In the genomic region with DNA sequence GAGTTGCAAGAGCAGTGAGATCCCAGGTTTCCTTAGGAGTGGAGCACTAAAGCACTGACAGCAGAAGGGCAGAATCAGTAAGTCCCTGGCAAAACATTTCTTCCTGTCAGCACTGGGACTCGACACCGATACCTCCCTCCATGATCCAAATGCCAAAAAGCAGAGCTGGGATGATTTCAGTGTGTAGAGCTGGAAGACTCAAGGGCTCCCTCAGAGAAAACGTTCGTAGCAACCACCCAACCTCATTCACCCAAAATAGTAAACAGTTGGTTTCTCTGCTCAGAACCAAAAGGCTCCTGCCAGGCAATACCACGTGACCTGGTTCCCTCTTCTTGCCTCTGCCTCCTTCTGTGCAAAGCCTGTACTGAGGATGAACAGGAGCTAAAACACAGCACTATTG, we compare ENCODE assay signal across 11 mouse cellular contexts.
DNase-seq lines count a peak whose midpoint lies in the region; ATAC-seq and TF ChIP-seq lines count a peak whose summit lies in the region.
"Had no signal": no experiment of that assay in that cellular context is flagged by ENCODE, and none has a peak within 500 bp of the region (broad histone marks: within the 10 kb centered on the region; RNA-seq: fewer than 3 reads in every experiment).

No protein-coding gene starts in this region.

- DNase-seq in right cerebral cortex, adult 2 months (ENCODE audit: low spot score in 2 of 2) = peak; percentile 38 to 46
- DNase-seq in right cerebral cortex, postnatal 4 days = no peak
- peak; percentile 84 for DNase-seq in gastrocnemius, adult 2 months
- peak; percentile 68 for DNase-seq in heart, postnatal 0 days (ENCODE audit: low spot score)
- DNase-seq in right cerebral cortex, postnatal 25 days = peak; percentile 33
- no peak for DNase-seq in kidney, adult 2 months
- no peak for DNase-seq in ovary, postnatal 14 days (ENCODE audit: low spot score)
- no peak for DNase-seq in embryo, embryonic 10 days (ENCODE audit: low spot score)
- DNase-seq: adrenal gland, postnatal 25 days had no signal

- no peak for TF ChIP-seq EP300 in heart, postnatal 0 days (IDR thresholded peaks at IDR 0.05; ENCODE audit: low read depth)

- peak; percentile 79 for ATAC-seq in heart, postnatal 0 days (ENCODE audit: insufficient read depth, low read depth)
- ATAC-seq: intestine, postnatal 0 days had no signal

- WGBS in heart, postnatal 0 days = 22% methylated on average over 5 of the region's 5 CpGs
- WGBS in kidney, adult 2 months = 66% methylated on average over 5 of the region's 5 CpGs

- TF ChIP-seq CTCF in gastrocnemius, adult 2 months (IDR thresholded peaks at IDR 0.05) = no peak
- no peak for TF ChIP-seq CTCF in heart, postnatal 0 days (IDR thresholded peaks at IDR 0.05; ENCODE audit: low read depth)
- no peak for TF ChIP-seq CTCF in kidney, adult 2 months (conservative IDR thresholded peaks at IDR 0.05; ENCODE audit: insufficient read depth, insufficient read length, low read depth, low read length)

- peak overlapping the region; percentile 96 for H3K27ac ChIP-seq in gastrocnemius, adult 2 months
- H3K27ac ChIP-seq in heart, postnatal 0 days (ENCODE audit: low read depth) = no peak overlapping the region
- H3K27ac ChIP-seq in kidney, adult 2 months (ENCODE audit: insufficient read depth, low read depth, low read length) = no peak overlapping the region
- H3K27ac ChIP-seq: macrophage had no signal

- no peak for TF ChIP-seq POLR2A in kidney, adult 2 months (IDR thresholded peaks at IDR 0.05; ENCODE audit: low read depth, low read length)

- no peak overlapping the region for H3K9ac ChIP-seq in heart, postnatal 0 days (replicated peaks; ENCODE audit: low read depth, low read length)

- peaks cover 10% of the 10 kb centered on the region for H3K27me3 ChIP-seq in heart, postnatal 0 days (ENCODE audit: control insufficient read depth, insufficient read depth, low read length)
- no peaks in the 10 kb centered on the region for H3K27me3 ChIP-seq in kidney, adult 2 months (replicated peaks; ENCODE audit: control insufficient read depth, insufficient read depth, low read length)

- H3K4me1 ChIP-seq in heart, postnatal 0 days (ENCODE audit: control insufficient read depth, insufficient read depth) = peaks cover 27% of the 10 kb centered on the region
- peaks cover 7% of the 10 kb centered on the region for H3K4me1 ChIP-seq in kidney, adult 2 months (ENCODE audit: control insufficient read depth, insufficient read depth, low read length)

- intact Hi-C loops in gastrocnemius, adult 2 months (cut with DNase I) = no loop called here

- H3K4me3 ChIP-seq in gastrocnemius, adult 2 months = peak overlapping the region; percentile 73
- H3K4me3 ChIP-seq in heart, postnatal 0 days (ENCODE audit: low read depth, low read length) = no peak overlapping the region
- no peak overlapping the region for H3K4me3 ChIP-seq in kidney, adult 2 months (ENCODE audit: insufficient read depth, low read depth, low read length)

- H3K4me2 ChIP-seq in heart, postnatal 0 days (ENCODE audit: low read depth, low read length) = no peak overlapping the region

- no peaks in the 10 kb centered on the region for H3K9me3 ChIP-seq in heart, postnatal 0 days (replicated peaks; ENCODE audit: control insufficient read depth, low read length)

- H3K36me3 ChIP-seq in heart, postnatal 0 days (replicated peaks; ENCODE audit: control insufficient read depth, insufficient read depth, low read length) = no peaks in the 10 kb centered on the region
- H3K36me3 ChIP-seq in kidney, adult 2 months (ENCODE audit: control insufficient read depth, insufficient read depth, low read length) = no peaks in the 10 kb centered on the region

Comparison
In these comparisons a context has a peak if more than half of its experiments do, and no peak if none do; other contexts are left out.
1. DNase-seq: peak in right cerebral cortex, adult 2 months (2 of 2), gastrocnemius, adult 2 months (single experiment), heart, postnatal 0 days (single experiment) and right cerebral cortex, postnatal 25 days (single experiment); none in right cerebral cortex, postnatal 4 days (single experiment), kidney, adult 2 months (single experiment), ovary, postnatal 14 days (single experiment) and embryo, embryonic 10 days (single experiment).